Mouse (Mus musculus) frontal cortex, postnatal 10 days (tissue): ENCODE measurements around the gene Veph1.
A peak's percentile ranks its signal among the peaks of the same experiment; 100 is the strongest.

Experiments
- DNase-seq, 2 experiments: peaks; one replicate each; pipeline ENCODE4 v3.0.0; 2022; ENCODE audit warnings: low spot score in 2 of 2, mixed read lengths in 1 of 2

Veph1 gene

GRCm38 (mm10) chr3:66101809-66102598, 194.6 kb downstream of the Veph1 start:
- DNase-seq = no peak

- no peak for DNase-seq
Observed at GRCm38 (mm10) chr3:66101074-66101473, 195.6 kb downstream of the Veph1 start.

GRCm38 (mm10) chr3:66091746-66092145, 204.9 kb downstream of the Veph1 start:
- DNase-seq = no peak

GRCm38 (mm10) chr3:66087608-66088007, 209.0 kb downstream of the Veph1 start:
- DNase-seq = no peak

- no peak for DNase-seq
Observed at GRCm38 (mm10) chr3:66083856-66084255, 212.8 kb downstream of the Veph1 start.

GRCm38 (mm10) chr3:66083407-66083806, 213.2 kb downstream of the Veph1 start:
- no peak for DNase-seq

GRCm38 (mm10) chr3:66082975-66083374, 213.7 kb downstream of the Veph1 start:
- DNase-seq = no peak

- DNase-seq = no peak
Observed at GRCm38 (mm10) chr3:66081363-66081736, 215.3 kb downstream of the Veph1 start.

GRCm38 (mm10) chr3:66080631-66081362, 215.8 kb downstream of the Veph1 start:
- no peak for DNase-seq

GRCm38 (mm10) chr3:66079886-66080285, 216.8 kb downstream of the Veph1 start:
- no peak for DNase-seq

- no peak for DNase-seq
Observed at GRCm38 (mm10) chr3:66078898-66079537, 217.6 kb downstream of the Veph1 start.

GRCm38 (mm10) chr3:66078026-66078721, 218.5 kb downstream of the Veph1 start:
- no peak for DNase-seq

GRCm38 (mm10) chr3:66070274-66070673, 226.4 kb downstream of the Veph1 start:
- no peak for DNase-seq

- no peak for DNase-seq
Observed at GRCm38 (mm10) chr3:66063881-66064280, 232.8 kb downstream of the Veph1 start.

- no peak for DNase-seq
Observed at GRCm38 (mm10) chr3:66056912-66057311, 239.7 kb downstream of the Veph1 start.

- DNase-seq = no peak
Observed at GRCm38 (mm10) chr3:66055652-66056051, 241.0 kb downstream of the Veph1 start.

- peak in 1 of 2 experiments; percentile 16 for DNase-seq
Observed at GRCm38 (mm10) chr3:66050092-66050886, 246.3 kb downstream of the Veph1 start.

- DNase-seq = no peak
Observed at GRCm38 (mm10) chr3:66040857-66041494, 255.7 kb downstream of the Veph1 start.

- no peak for DNase-seq
Observed at GRCm38 (mm10) chr3:66035226-66035625, 261.4 kb downstream of the Veph1 start.

GRCm38 (mm10) chr3:66033346-66033745, 263.3 kb downstream of the Veph1 start:
- DNase-seq = no peak

- no peak for DNase-seq
Observed at GRCm38 (mm10) chr3:66025454-66025853, 271.2 kb downstream of the Veph1 start.
